Mouse (Mus musculus): ENCODE measurements around the gene Cryab. TPM values are rescaled to one million over a fixed set of nuclear protein-coding genes. Genes with fewer than 3 reads are reported as not detected.

Cryab gene
- 4.4 and 6.0 TPM in 2 replicates for polyA plus RNA-seq (2012; rRNA removed)

DNA sequence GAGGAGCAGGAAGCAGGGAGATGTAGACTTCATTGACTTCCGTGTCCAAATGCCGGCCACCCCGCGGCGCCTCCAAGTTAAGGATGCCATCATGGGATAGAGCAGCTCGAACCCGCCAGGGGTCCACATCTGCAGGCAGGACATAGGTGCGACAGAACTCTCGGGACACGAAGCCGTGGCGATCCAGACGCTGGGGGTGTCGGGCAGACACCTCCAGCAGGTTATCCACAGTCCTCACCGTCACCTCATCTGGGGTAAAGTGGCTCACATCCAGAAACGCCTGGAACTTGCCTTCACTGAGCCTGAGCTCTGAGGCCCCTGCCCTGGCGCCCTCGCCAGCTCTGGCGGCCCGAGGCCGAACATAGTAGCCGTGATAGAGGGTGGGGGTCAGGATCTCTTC is at the start of gene Cryab:
Gene Cryab, plus strand, starts transcription at position 3 of the 400 bp plus-strand sequence.
- H3K4me1 ChIP-seq (ENCODE audit: control insufficient read depth, insufficient read depth, low read length) = peaks cover 16% of the 10 kb centered on the region
- TF ChIP-seq CTCF (IDR thresholded peaks at IDR 0.05; ENCODE audit: control insufficient read depth, insufficient read depth, insufficient replicate concordance, low read depth, low read length) (no peak), POLR2A (IDR thresholded peaks at IDR 0.05; ENCODE audit: control insufficient read depth, low read depth, low read length) (no peak)
- peak within 1 kb of the TSS; percentile 48 for H3K4me3 ChIP-seq (ENCODE audit: control insufficient read depth, low read depth, low read length)
- peak within 1 kb of the TSS; percentile 25; the same call in 1 of the 2 replicates for H3K27ac ChIP-seq (ENCODE audit: control insufficient read depth, insufficient read depth, low read depth, low read length)
- no peaks in the 10 kb centered on the region for H3K27me3 ChIP-seq (ENCODE audit: control insufficient read depth, insufficient read depth, low read length)
- no peaks in the 10 kb centered on the region for H3K36me3 ChIP-seq (ENCODE audit: control insufficient read depth, insufficient read depth, low read length)

DNA sequence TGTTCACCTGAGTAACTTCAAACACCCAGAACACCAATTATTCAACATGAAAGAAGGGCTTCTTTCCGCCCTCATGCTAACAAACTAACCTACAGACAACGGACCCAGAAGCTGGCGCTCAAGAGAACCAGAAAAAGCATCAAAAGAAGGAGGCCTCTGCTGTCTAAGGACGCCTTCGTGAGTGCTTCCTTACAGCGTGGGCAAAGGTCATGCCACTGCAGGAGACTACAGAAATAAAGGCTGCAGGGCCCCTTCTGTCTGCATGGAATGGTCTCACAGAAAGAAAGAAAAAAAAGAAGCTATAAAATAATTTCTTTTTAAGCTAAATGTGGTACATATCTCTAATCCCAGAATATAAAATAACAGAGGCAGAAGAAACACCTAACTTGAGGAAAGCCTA is 46.2 kb upstream of the Cryab start:
- no peaks in the 10 kb centered on the region; the same call in 1 of the 2 replicates for H3K36me3 ChIP-seq (ENCODE audit: control insufficient read depth, insufficient read depth, low read length)
- H3K27me3 ChIP-seq (ENCODE audit: control insufficient read depth, insufficient read depth, low read length) = no peaks in the 10 kb centered on the region
- H3K4me3 ChIP-seq (ENCODE audit: control insufficient read depth, low read depth, low read length) = no peak overlapping the region
- no peaks in the 10 kb centered on the region for H3K4me1 ChIP-seq (ENCODE audit: control insufficient read depth, insufficient read depth, low read length)
- no peak overlapping the region for H3K27ac ChIP-seq (ENCODE audit: control insufficient read depth, insufficient read depth, low read depth, low read length)
- no peak for TF ChIP-seq POLR2A (IDR thresholded peaks at IDR 0.05; ENCODE audit: control insufficient read depth, low read depth, low read length)
- no peak for TF ChIP-seq CTCF (IDR thresholded peaks at IDR 0.05; ENCODE audit: control insufficient read depth, insufficient read depth, insufficient replicate concordance, low read depth, low read length)

DNA sequence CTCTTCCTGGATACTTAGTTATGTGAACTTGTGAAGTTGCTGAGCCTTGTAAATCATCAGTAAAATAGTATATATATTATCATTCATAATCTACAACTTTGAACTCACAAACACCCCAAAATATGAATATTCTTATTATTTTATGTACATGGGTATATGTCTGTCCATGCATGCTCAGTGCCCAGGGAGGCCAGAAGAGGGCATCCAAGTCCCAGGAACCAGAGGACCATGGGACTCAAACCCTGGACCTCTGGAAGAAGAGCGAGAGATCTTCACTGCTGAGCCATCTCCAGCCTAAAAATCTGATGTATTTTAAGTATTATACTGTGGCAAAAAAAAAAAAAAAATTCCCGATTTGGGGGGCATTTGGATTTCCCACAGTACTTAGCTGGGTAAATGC is 42.0 kb upstream of the Cryab start:
- TF ChIP-seq CTCF (IDR thresholded peaks at IDR 0.05; ENCODE audit: control insufficient read depth, insufficient read depth, insufficient replicate concordance, low read depth, low read length) = peak; percentile 25; the same call in 1 of the 2 replicates
- no peak for TF ChIP-seq POLR2A (IDR thresholded peaks at IDR 0.05; ENCODE audit: control insufficient read depth, low read depth, low read length)
- Histone ChIP-seq H3K4me1 (ENCODE audit: control insufficient read depth, insufficient read depth, low read length) (no peaks in the 10 kb centered on the region), H3K36me3 (ENCODE audit: control insufficient read depth, insufficient read depth, low read length) (no peaks in the 10 kb centered on the region), H3K4me3 (ENCODE audit: control insufficient read depth, low read depth, low read length) (no peak overlapping the region), H3K27me3 (ENCODE audit: control insufficient read depth, insufficient read depth, low read length) (no peaks in the 10 kb centered on the region), H3K27ac (ENCODE audit: control insufficient read depth, insufficient read depth, low read depth, low read length) (no peak overlapping the region)

DNA sequence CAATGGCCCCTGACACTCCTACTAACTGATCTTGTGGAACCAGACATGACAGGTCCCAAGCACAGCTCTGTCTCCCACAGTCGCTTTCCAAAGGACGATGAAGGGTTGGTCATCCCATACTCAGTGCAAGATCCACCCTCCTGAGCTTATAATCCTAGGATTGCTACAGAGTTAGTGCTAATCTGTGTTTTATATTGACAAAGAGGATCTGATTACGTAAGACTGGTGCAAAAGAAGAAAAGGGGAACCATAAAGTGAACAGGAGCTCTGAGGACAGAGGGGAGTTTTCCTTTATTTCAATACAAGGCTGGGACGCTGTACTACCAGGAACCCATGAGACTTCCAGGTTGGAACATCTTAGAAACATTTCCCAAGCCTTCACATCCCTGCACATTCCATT is 39.8 kb upstream of the Cryab start:
- TF ChIP-seq POLR2A (IDR thresholded peaks at IDR 0.05; ENCODE audit: control insufficient read depth, low read depth, low read length) (no peak), CTCF (IDR thresholded peaks at IDR 0.05; ENCODE audit: control insufficient read depth, insufficient read depth, insufficient replicate concordance, low read depth, low read length) (no peak)
- Histone ChIP-seq H3K4me3 (ENCODE audit: control insufficient read depth, low read depth, low read length) (no peak overlapping the region), H3K4me1 (ENCODE audit: control insufficient read depth, insufficient read depth, low read length) (no peaks in the 10 kb centered on the region), H3K27me3 (ENCODE audit: control insufficient read depth, insufficient read depth, low read length) (no peaks in the 10 kb centered on the region), H3K36me3 (ENCODE audit: control insufficient read depth, insufficient read depth, low read length) (no peaks in the 10 kb centered on the region), H3K27ac (ENCODE audit: control insufficient read depth, insufficient read depth, low read depth, low read length) (no peak overlapping the region)

DNA sequence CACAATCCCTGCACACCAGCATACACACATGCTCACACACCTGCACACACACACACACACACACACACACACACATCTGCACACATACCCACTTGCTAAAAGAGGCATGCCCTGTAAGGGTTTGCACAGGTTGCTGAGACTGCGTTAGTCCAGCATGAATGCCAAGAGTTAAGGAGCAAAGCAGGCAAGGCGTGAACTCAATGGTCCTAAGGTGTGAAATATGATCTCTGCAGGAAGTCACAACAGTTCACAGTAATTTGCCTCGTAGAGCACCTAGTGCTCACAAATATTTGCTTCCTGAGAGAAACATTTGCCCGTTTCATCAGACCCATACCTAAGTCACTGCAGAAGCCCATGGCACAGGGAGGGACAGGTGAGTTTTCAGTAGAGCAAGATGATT is 36.9 kb upstream of the Cryab start:
- TF ChIP-seq CTCF (IDR thresholded peaks at IDR 0.05; ENCODE audit: control insufficient read depth, insufficient read depth, insufficient replicate concordance, low read depth, low read length) (no peak), POLR2A (IDR thresholded peaks at IDR 0.05; ENCODE audit: control insufficient read depth, low read depth, low read length) (no peak)
- no peaks in the 10 kb centered on the region for H3K36me3 ChIP-seq (ENCODE audit: control insufficient read depth, insufficient read depth, low read length)
- no peaks in the 10 kb centered on the region for H3K4me1 ChIP-seq (ENCODE audit: control insufficient read depth, insufficient read depth, low read length)
- no peaks in the 10 kb centered on the region for H3K27me3 ChIP-seq (ENCODE audit: control insufficient read depth, insufficient read depth, low read length)
- no peak overlapping the region for H3K4me3 ChIP-seq (ENCODE audit: control insufficient read depth, low read depth, low read length)
- no peak overlapping the region for H3K27ac ChIP-seq (ENCODE audit: control insufficient read depth, insufficient read depth, low read depth, low read length)

DNA sequence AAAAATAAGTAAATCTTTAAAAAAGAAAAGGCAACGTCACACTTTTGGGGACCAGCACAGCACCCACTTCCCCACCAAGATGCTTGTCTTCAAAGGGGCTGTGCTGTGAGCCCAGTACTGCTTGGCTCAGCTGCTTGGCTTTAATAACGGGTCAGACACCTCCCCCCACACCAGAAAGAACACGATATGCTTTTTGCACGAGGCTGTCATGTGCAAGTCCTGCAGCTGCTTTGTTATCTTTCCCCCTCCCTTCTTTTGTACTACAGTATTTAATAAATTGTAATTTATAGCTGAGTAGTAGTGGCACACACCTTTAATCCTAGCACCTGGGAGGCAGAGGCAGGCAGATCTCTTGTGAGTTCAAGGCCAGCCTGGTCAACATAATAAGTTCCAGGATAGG is 32.2 kb upstream of the Cryab start:
- peaks cover 2% of the 10 kb centered on the region for H3K4me1 ChIP-seq (ENCODE audit: control insufficient read depth, insufficient read depth, low read length)
- no peaks in the 10 kb centered on the region for H3K36me3 ChIP-seq (ENCODE audit: control insufficient read depth, insufficient read depth, low read length)

DNA sequence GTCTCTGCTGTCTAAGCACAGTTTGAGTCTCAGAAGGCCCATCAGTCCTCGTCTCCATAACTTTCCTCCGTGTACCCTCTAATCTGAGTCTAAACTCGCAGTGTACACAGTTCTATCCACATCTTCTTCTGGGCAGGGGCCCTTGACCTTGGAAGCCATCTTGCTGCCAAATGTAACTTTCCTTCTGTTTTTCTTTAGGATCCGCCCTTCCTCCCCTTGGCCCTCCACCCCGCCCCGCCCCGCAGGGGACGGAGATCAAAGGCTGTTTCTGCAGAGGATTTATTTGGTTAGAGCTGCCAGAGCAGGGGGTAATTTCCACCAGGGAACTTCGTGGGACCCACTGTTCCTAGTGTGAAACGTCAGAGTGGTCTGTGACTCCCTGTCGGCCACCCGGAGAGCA is 30.1 kb upstream of the Cryab start:
- Histone ChIP-seq H3K36me3 (ENCODE audit: control insufficient read depth, insufficient read depth, low read length) (no peaks in the 10 kb centered on the region), H3K4me1 (ENCODE audit: control insufficient read depth, insufficient read depth, low read length) (peaks cover 2% of the 10 kb centered on the region), H3K4me3 (ENCODE audit: control insufficient read depth, low read depth, low read length) (no peak overlapping the region), H3K27ac (ENCODE audit: control insufficient read depth, insufficient read depth, low read depth, low read length) (peak overlapping the region; percentile 60; the same call in 1 of the 2 replicates), H3K27me3 (ENCODE audit: control insufficient read depth, insufficient read depth, low read length) (no peaks in the 10 kb centered on the region)
- TF ChIP-seq CTCF (IDR thresholded peaks at IDR 0.05; ENCODE audit: control insufficient read depth, insufficient read depth, insufficient replicate concordance, low read depth, low read length) (no peak), POLR2A (IDR thresholded peaks at IDR 0.05; ENCODE audit: control insufficient read depth, low read depth, low read length) (no peak)

More for the DNA sequence above, 32.2 kb upstream of the Cryab start:
- H3K4me3 ChIP-seq (ENCODE audit: control insufficient read depth, low read depth, low read length) = no peak overlapping the region
- no peaks in the 10 kb centered on the region for H3K27me3 ChIP-seq (ENCODE audit: control insufficient read depth, insufficient read depth, low read length)
- no peak for TF ChIP-seq CTCF (IDR thresholded peaks at IDR 0.05; ENCODE audit: control insufficient read depth, insufficient read depth, insufficient replicate concordance, low read depth, low read length)
- no peak for TF ChIP-seq POLR2A (IDR thresholded peaks at IDR 0.05; ENCODE audit: control insufficient read depth, low read depth, low read length)
- H3K27ac ChIP-seq (ENCODE audit: control insufficient read depth, insufficient read depth, low read depth, low read length) = no peak overlapping the region

Measured in testis, adult 2 months (tissue).